In genomic region chr9:121477305-121477911, GRCm38 (mm10) we compare ENCODE assay signal across 8 mouse cellular contexts. TPM values are rescaled to one million over a fixed set of nuclear protein-coding genes. Genes with fewer than 3 reads are reported as not detected.
DNase-seq lines count a peak whose midpoint lies in the region; ATAC-seq and TF ChIP-seq lines count a peak whose summit lies in the region.

No protein-coding gene starts in this region.

- intact Hi-C loops in left cerebral cortex, postnatal 4 days (cut with DNase I): loop anchor here (10.0 kb wide), 1 partner anchor 277 kb away; the partner anchor contains the start of gene Zfp651

- no peak overlapping the region for H3K27ac ChIP-seq in intestine, embryonic 14.5 days (ENCODE audit: low read depth)
- H3K27ac ChIP-seq in midbrain, embryonic 12.5 days (replicated peaks): 0 out of 2 replicates have a peak overlapping the region, but pooled peaks have one; percentile 15
- no peak overlapping the region for H3K27ac ChIP-seq in spleen, adult 2 months (ENCODE audit: insufficient read depth, low read length)

- 15% methylated on average over 15 of the region's 15 CpGs for WGBS in intestine, embryonic 14.5 days
- 15% methylated on average over 15 of the region's 15 CpGs for WGBS in midbrain, embryonic 12.5 days
- 16% methylated on average over 15 of the region's 15 CpGs for WGBS in spleen, adult 2 months

- DNase-seq in ovary, postnatal 10 days (ENCODE audit: low spot score): peak; percentile 52
- no peak for DNase-seq in ovary, adult 18-20 months (ENCODE audit: low spot score)
- peak; percentile 82 to 86 for DNase-seq in cerebellum, postnatal 36 days
- DNase-seq in gastrocnemius, postnatal 10 days: peak; percentile 86
- DNase-seq in intestine, embryonic 14.5 days (ENCODE audit: low spot score): peak; percentile 87
- DNase-seq in left cerebral cortex, postnatal 4 days: peak; percentile 85
- DNase-seq in spleen, adult 2 months (ENCODE audit: low read depth in 1 of 2, low spot score in 2 of 2): peak; percentile 27 to 46

- peak overlapping the region; percentile 17; the same call in 1 of the 2 replicates for H3K9ac ChIP-seq in intestine, embryonic 14.5 days (ENCODE audit: low read length)
- no peak overlapping the region for H3K9ac ChIP-seq in midbrain, embryonic 12.5 days (replicated peaks)

- peaks cover 7% of the 10 kb centered on the region for H3K36me3 ChIP-seq in intestine, embryonic 14.5 days (ENCODE audit: control insufficient read depth, insufficient read depth, low read length)
- H3K36me3 ChIP-seq in midbrain, embryonic 12.5 days: peaks cover 17% of the 10 kb centered on the region
- H3K36me3 ChIP-seq in spleen, adult 2 months (ENCODE audit: control insufficient read depth, insufficient read depth, low read length): peaks cover 8% of the 10 kb centered on the region

- no peaks in the 10 kb centered on the region for H3K27me3 ChIP-seq in intestine, embryonic 14.5 days (replicated peaks; ENCODE audit: control insufficient read depth, insufficient read depth, low read length)
- H3K27me3 ChIP-seq in midbrain, embryonic 12.5 days: no peaks in the 10 kb centered on the region; the same call in 1 of the 2 replicates
- H3K27me3 ChIP-seq in spleen, adult 2 months (ENCODE audit: control insufficient read depth, insufficient read depth, low read length): no peaks in the 10 kb centered on the region

- peak; percentile 57 for ATAC-seq in intestine, embryonic 14.5 days (replicated peaks; ENCODE audit: low FRiP score, low TSS enrichment, low read depth)
- ATAC-seq in midbrain, embryonic 12.5 days (ENCODE audit: low FRiP score, low read depth): peak; percentile 73

- no peak for TF ChIP-seq POLR2A in spleen, adult 2 months (IDR thresholded peaks at IDR 0.05; ENCODE audit: low read depth, low read length)

- no peak overlapping the region; the same call in 1 of the 2 replicates for H3K4me3 ChIP-seq in intestine, embryonic 14.5 days (ENCODE audit: low read depth, low read length)
- no peak overlapping the region for H3K4me3 ChIP-seq in midbrain, embryonic 12.5 days
- H3K4me3 ChIP-seq in spleen, adult 2 months (ENCODE audit: extremely low read depth, insufficient read depth, insufficient read length): no peak overlapping the region

- no peaks in the 10 kb centered on the region for H3K4me1 ChIP-seq in intestine, embryonic 14.5 days (replicated peaks; ENCODE audit: control insufficient read depth, insufficient read depth, low read length)
- H3K4me1 ChIP-seq in midbrain, embryonic 12.5 days: peaks cover 3% of the 10 kb centered on the region
- H3K4me1 ChIP-seq in spleen, adult 2 months (ENCODE audit: control insufficient read depth, insufficient read depth, insufficient read length): no peaks in the 10 kb centered on the region

- peak overlapping the region; percentile 42 for H3K4me2 ChIP-seq in intestine, embryonic 14.5 days (ENCODE audit: low read length)
- 0 out of 2 replicates have a peak overlapping the region, but pooled peaks have one; percentile 21 for H3K4me2 ChIP-seq in midbrain, embryonic 12.5 days (replicated peaks)

- H3K9me3 ChIP-seq in intestine, embryonic 14.5 days (ENCODE audit: control insufficient read depth, low read length): no peaks in the 10 kb centered on the region
- H3K9me3 ChIP-seq in midbrain, embryonic 12.5 days: no peaks in the 10 kb centered on the region

- TF ChIP-seq CTCF in spleen, adult 2 months (IDR thresholded peaks at IDR 0.05; ENCODE audit: extremely low read depth, insufficient read depth, insufficient read length, insufficient replicate concordance): peak; percentile 61; the same call in 1 of the 2 replicates

RNA-seq across cellular contexts. Expression of gene Cck, which starts 18.1 kb away (rescaled TPM):
- 1 to 10 TPM; 3.4 to 3.5 TPM for total RNA-seq in gastrocnemius, postnatal 10 days (2021)
- 6.5 and 7.0 TPM in 2 replicates for polyA plus RNA-seq in intestine, embryonic 14.5 days (2014; fragmentation: Nextera tagmentation; extraction: Ambion mirVana)
- 100 to 1,000 TPM; 175 to 187 TPM for total RNA-seq in left cerebral cortex, postnatal 4 days (2021)
- polyA plus RNA-seq in midbrain, embryonic 12.5 days (2016; fragmentation: Nextera tagmentation; extraction: Ambion mirVana): 8.1 and 10.3 TPM in 2 replicates
- not detected in 2 replicates for polyA plus RNA-seq in spleen, adult 2 months (2012; rRNA removed)
